Mouse (Mus musculus) ovary, postnatal 10 days (tissue): ENCODE data around the gene Grin2a.
"Not testable (repeated sequence)": the region's sequence is repeated elsewhere in the genome, so short reads cannot be mapped to it uniquely, and the experiment has no call there.

Source experiments
- DNase-seq: peaks from one replicate; pipeline ENCODE4 v3.0.0; 2022; ENCODE audit warnings: low spot score

Grin2a gene

DNA sequence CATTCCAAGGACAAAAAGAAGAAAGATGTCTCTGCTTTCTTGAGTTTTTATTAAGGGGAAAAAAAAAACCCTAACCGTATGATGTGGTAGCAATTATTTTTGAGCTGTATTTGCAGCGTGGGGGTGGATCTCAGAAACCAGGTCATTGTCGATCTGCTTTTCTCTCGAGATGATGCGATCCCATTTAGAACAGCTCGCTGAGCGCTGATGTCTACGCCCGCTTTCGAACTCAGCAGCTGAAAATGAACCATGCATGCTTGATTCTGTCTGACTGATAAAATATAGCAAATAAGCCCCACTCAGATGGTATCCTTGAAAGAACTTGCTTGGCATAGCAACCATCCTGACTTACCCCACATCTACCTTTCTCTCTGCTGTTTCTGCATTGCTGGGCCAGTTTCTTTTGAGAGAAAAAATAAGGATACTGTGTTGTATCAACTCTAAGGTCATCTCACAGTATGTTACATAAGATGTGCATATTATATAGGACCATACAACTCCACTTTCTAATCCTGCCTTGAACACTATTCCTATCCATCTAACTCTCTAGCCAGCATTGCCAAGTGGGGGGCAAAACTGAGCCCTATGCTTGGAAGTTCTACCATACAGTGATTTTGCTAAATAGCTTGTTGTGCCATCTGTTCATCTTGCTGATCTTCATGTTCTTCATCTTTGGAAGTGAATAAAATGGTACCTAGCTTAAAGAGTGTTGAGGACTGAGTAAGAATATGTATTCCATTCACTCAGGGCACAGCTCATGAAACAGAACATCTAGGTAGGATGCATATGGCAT, 369.5 kb downstream of the Grin2a start:
- no peak for DNase-seq

DNA sequence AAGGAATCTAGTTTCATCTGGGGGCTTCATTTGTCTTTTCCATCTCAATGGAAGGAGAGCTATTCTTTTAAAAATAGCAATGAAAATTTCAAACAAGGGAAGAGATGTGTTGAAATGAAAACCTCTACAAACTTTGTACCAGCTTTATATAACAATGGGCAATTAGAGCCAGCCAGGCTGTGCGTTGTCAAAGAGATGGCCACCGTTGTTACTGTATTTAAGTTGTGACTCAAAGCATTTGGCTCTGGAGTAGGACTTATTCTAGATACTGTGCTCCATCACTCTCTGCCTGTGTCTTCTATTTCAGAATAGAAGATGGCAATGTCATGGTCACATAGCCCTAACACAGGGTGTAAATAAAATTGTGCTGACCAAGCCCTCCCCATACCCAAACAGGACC, 371.0 kb downstream of the Grin2a start:
- DNase-seq, result no peak

DNA sequence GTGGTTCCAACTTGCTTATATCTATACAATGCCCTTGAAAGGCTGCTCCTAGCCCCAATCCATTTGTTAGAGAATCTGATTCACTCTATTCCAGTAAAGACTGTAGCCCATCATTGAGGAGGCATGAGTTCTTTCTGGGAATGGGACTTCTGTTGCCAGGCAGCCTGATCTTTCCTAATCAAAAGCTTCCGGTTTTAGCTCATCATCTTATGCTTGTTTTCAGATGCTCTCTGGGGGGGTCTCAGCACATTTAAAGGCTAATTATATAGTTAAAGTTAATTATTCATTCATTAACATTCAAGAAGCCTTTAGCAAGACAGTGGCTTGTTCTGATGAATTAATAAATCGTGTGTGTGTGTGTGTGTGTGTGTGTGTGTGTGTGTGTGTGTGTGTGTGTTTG, 377.2 kb downstream of the Grin2a start:
- no peak for DNase-seq

DNA sequence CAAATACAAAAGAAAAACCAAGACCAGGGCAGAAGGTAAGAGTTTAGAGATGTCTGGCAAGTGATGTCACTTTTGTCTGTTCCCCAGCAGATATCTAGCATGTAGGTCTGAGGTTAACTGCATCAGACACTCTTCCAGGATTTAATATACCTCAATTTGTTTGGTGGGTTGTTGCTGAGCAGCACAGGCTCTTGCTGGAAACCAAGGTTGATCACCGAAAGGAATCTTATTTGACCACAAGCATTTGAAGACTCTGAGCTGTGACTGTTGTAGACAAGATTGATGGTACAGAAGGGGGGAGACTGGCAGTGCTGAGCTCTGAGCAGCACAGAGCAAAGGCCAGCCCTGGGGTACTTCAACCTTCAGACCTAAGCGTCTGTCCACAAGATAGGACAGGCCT, 378.1 kb downstream of the Grin2a start:
- DNase-seq, result no peak

DNA sequence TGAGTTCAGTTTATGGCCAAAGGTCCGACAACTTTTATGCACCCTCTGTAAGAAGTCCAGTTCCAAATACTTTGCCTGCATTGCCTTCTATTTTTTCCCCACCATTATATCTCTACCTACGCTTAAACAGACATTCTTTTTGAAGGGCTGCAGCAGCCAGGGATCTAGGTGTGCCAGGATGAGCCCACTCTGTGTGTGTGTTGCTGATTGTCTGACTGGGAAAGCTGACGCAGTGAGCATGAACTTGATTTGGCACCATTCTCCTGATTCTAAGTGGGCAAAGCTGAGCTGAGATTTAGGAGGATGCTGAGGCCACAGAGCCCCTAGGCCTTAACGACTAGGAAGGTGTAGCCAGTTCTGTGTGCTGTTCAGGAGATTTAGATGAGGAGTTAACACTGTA, 378.6 kb downstream of the Grin2a start:
- DNase-seq, result no peak

DNA sequence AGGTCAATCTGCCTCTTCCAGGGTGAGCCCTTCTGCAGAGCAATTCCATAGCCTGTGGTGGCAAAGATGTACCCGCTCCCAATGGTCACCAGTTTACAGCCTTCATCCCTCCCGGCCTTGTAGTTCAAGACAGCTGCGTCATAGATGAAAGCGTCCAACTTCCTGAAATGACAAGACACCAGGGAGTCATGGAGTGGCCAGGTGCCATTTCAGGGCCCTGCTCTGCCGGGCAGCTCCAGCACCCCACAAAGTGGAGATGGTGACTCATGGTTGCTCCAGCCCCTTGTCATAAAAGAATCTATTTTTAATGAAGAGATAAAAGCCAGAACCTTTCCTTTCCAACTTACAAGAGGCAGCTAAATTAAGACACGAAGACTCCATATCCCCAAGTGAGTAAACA, 382.8 kb downstream of the Grin2a start:
- DNase-seq, result not testable (repeated sequence)

DNA sequence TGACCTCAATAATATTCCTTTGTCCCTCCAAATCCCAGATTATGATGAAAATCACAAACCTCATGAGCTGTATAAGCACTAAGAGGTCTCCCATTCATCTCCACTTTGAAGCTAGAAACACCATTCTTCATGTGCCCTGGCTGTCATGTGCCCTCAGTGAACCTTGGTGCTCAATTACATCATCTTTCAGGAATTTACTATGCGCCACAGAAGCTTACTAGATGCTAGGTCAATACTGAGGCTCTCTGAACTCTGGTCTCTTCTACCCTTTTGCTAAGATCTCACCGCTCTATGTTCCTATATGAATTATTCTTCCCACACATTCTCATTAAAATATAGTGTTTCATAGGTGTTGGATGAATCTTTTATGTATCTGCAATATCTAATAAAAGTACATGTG, 387.9 kb downstream of the Grin2a start:
- DNase-seq, result no peak

DNA sequence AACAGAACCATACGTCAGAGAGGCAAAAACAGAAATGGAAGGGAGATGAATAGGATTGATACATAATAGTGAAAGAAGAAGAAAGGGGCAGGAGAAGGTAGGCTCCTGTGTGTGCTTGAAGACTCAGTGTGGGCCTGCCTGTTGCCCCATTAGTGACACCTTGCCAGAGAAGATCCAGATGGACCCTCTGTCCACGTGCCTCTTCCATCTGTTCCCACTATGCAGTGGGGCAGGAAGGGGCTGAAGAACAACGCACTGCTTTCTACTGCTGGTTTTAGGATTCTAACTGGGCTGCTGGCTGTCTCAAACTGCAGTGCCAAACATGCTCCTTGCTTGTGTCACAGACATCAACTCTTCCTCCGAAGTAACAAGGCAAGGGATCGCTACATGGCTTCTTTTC, 391.4 kb downstream of the Grin2a start:
- no peak for DNase-seq

DNA sequence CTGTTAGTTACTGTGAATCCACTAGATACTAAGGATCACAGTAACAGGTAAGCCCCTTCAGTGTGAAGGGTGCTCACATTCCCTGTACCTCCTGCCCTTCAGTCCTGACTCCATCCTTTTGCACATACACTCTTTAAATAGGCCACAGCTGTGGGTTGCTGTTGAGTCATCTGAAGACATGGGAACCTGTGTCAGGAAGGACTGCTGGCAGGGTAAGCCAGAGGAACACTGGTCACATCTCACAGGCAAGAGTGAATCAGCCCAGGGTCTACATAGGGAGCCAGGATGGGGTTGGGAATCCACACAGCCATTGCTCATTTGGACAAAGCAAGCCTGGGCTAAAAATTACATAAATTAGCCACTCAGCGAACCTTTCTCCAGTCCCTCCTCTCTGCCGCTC, 392.8 kb downstream of the Grin2a start:
- DNase-seq, result no peak

DNA sequence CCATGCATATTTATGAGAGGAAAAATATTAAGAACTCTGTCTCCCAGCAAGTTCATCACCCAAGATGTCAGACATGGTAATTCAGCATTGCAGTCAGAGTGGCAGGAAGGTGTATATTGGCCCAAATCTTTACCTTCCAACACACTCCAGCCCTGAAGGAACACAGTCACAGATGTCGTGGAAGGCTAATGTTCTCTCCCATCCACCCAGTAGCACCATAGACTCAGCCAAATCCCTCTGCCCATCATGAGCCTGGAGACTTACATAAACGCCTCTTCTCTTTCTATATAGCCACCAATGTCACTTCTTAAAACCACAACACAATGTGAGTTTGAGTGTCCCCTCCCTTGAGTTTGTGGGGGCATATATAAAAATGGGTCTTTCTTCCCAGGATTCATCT, 406.2 kb downstream of the Grin2a start:
- no peak for DNase-seq

DNA sequence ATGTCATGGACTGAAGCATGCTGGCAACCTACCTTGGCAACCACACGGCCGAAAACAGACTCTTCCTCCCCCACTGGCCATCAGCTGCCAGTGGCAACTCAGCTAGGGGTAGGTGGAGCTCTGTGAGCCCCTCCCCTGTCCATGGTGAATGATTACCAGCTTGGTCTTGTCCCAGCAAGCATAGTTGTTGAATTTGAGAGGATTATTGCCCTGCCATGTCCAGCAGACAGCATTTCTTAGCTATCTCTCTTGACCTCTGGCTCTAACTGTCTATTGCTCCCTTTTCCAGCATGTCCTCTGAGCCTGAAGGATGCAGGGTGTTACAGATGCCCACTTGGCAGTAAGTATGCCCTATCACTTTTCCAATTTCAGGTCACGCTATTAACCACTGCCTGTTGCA, 406.9 kb downstream of the Grin2a start:
- no peak for DNase-seq

DNA sequence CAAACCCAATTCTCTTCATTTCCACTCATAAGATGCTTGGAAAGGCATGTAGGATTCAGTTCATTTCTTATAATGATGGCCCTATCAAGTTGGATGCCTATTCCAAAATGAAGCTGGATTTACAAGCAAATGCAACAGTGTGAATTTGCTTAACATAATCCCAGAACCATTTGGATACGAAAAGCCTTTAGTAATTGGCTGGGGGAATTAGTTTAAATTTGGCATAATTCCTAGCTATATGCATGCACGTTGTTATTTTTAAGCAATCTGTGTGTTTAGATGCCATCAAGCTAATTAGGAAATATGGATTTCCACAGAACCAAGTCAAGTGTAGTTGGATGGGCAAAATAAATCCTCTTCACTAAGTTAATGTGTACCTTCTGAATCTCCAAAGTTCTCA, 411.4 kb downstream of the Grin2a start:
- no peak for DNase-seq

DNA sequence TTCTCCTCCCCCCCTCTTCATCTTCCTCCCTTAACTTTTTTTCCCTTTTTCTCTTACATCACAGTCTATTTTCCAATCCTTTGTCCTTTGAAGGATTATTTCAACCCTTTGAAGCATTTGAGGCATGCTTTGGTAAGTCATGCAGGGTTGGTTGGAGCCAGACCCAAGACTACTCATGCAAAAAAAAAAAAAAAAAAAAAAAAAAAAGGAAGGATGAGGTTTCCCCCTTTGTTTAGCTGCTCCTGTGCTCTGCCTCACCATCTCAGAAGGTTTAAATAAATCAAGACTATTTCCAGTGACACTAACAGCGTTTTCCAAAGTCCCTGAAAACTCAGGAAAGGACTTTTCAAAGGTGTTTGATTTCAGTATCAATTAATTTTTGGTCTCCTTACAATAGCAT, 423.6 kb downstream of the Grin2a start:
- DNase-seq, result no peak

DNA sequence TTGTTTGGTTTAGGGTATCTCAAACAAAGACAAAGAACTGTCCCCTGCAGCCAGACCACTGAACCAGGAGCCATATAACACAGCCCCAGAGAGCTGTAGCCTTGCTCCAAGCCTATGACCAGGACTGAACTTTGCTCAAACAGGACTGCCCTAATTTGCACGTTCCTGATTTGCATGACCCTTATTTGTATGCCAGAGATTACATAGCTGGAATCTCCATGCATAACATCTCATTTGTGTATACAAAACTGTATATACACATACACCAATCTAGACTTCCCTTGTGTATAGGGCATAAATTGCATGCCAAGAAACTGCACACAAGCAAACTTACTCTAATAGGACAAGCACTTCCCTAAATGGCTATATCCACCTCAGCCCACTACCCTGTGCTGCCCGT, 428.1 kb downstream of the Grin2a start:
- DNase-seq, result no peak

DNA sequence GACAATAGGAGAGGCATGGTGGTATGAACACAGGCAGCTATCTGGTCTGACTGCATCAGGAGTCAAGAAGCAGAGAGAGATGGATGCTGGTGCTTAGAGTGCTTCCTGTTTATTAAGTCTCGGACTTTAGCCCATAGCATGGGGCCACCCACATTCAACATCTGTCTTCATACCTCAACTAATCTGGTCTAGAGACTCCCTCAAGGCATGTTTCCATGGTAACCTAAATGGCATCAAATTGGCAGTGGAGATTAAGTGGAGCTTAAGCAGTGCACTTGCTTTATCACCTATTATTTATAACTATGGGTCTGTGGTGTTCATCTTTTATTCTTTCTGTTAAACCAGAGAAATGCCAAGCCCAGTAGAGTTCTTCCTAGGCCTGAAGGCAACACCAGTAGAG, 433.5 kb downstream of the Grin2a start:
- DNase-seq, result no peak

DNA sequence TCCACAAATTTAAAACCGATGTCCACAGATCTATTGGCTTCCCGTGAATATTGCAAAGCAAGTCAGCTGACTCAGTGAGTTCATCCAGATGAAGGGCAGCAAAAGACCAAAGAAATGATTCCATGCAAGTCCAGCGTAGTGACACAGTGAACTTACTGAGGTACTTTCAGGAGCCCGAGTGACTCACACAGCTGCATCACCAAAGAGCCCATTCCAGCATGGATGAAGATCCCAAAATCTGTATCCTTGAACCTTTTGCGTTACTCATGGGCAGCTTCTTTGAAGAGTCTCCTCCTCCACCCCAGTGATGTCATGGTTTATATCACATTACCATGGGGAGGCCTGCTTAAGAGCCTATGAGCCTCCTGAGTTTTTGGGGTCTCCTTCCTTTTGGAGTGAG, 460.2 kb downstream of the Grin2a start:
- no peak for DNase-seq

DNA sequence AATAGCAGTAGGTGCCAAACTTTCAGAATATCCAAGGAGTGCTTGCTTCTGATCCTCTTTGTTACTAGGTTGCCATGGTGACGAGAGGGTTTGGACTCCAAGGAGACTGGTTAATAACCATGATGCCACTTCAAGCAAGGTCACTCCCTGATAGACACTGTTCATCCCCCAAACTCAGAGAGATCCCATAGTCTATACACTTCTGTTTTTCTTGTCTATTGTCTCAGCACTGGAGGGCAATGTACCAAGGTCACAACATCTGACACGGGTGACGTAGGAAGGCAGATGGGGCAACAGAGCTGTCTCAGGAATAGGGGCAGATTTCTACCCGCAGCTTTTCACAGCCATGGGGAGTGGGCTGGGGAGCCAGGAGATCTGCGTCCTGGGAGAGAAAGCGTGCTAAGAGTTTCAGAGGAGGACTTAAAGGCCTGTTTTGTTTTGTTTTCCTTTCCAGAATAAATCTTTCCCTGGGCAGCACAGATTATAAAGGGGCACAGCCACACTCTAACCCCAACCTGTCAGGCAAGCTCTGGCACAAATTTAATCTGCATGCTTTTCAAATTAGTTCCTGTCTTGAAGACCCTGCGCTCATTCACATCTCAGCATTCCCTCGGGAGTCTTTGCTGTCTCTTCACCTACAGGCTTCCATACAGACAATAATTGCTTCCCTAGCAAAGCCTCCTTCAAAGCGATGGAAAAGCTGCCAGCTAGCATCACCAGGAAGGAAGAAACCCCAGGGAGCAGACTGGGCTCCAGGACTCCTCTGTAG, 461.6 kb downstream of the Grin2a start:
- DNase-seq, result no peak

DNA sequence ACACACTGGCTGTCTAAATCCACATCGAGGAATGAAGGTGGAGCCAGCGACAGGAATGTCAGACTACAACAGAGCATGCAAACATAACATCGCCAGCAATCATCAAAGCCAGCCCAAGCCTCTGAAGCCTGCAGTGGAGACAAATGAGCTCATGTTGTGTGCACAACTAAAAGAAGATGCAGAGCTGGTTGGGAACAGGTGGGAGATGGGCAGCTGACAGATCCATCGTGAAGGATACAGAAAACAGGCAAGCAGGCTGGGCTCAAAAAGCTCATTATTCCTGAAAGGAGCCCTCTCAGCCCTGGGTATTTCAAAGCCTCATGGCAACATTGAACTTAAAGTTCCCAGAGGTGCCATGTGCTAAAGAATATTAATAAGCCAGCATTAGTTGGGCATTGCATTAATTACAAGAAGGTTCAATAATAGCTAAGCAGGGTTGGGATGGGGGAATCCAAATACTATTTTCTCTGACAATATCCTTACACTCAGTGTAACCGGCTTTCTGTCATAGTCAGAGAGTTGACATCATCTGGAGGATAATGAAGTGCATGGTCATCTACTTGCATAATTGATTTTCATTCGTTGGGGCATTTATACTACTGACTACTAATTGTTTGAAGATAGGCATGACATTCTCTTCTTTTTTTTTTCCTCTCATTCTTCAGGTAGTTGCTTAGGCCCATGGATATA, 462.4 kb downstream of the Grin2a start:
- no peak for DNase-seq

DNA sequence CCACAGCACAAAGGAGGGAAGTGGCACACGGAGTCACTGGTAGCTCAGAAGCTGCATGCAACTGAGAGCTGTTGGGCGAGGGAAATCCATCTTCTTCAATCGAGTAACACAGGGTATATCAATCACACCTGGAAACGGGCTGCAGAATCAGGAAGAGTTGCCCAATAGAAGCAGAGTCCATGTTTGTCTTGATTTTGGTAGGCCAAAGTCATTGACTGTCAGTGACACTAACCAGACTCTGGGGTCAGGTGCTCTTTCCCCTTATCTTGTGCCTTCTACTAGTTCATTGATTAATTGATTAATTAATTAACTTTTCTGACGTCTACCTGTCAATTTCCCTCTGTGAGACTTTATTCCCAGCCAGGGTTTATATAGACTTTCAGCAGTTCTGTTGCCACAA, 468.1 kb downstream of the Grin2a start:
- DNase-seq, result no peak

DNA sequence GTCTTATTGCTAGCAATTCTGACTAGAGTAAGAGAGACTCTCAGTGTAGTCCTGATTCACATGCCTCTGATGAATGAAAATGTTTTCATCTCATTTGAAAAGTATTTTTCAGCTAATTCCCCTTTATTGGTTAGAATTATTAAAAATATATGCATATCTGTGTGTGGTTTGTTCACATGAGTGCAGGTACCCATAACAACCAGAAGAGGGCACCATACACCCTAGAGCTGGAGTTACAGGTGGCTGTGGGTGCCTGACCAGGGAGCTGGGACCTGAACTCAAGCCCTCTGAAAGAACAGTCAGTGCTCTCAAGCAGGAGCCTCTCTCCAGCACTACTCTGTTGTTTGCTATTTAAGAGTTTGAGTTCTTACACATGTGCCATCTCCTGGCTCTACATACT, 472.0 kb downstream of the Grin2a start:
- no peak for DNase-seq
